Mouse (Mus musculus) lung, postnatal 10 days (tissue): ENCODE data around the gene Gm17387.
A peak's percentile ranks its signal among the peaks of the same experiment; 100 is the strongest.

Experiments
- DNase-seq: peaks from one replicate; pipeline ENCODE4 v3.0.0; 2021

Gm17387 gene

GRCm38 (mm10) chr7:141028831-141029230 is at the start of gene Gm17387:
TSS of gene Gm17387 (plus strand) at chr7:141029131.
- DNase-seq: no peak

GRCm38 (mm10) chr7:140981704-140982103 is 47.2 kb upstream of the Gm17387 start:
- DNase-seq: no peak

DNA sequence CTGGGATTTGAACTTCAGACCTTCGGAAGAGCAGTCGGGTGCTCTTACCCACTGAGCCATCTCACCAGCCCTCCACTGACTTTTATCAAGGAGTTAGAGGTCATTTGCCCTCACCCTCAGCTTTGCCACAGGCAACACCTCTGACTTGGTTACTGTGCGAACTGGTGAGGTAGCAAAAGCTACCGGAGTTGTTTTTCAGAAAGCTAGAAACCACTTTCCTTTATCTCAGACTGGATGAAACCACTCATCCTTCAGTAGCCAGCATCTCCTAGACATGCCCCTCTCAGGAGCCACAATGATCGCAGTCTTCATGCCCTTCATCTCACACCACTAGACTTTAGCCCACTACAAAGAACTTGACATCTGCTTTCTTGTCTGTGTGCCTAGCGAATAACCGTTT is 46.0 kb upstream of the Gm17387 start:
- DNase-seq: no peak

DNA sequence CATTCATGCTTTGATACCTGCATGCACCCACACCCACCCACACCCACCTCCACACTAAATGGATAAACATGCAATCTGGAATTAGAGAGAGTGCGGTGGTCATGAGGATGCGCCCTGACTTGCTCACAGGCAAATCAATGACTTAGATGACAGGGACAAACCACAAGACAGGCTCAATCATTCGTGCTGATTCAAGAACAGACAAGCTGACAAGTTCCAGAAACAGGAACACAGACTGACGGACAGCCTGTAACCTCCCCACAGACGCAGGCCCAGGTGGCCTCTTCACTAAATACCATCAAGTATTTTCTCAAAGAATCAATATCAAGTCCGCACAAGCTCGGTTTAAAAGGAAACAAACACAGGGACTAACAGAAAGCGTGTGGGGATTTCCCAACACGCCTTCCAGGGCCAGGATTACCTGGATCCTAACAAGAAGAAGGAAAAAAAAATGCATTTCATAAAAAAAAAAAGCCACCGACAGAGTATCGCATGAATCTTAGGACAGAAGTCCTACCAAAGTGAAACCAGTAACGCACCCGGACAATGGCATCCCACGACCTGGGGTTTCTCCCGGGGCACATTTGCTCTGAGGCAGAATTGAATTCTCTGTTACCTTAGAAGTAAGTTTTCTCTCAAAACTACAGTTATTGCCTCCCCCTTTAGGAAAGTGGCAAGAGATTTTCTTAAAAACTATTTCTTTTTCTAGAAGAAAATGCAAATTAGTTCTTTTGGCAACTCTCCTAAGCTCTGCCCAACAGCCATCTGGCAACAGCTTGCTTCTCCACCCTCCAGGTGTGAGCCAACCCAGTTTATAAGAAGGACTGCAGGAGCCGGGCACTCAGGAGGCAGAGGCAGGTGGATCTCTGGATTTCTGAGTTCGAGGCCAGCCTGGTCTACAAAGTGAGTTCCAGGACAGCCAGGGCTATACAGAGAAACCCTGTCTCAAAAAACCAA is 41.5 kb upstream of the Gm17387 start:
- no peak for DNase-seq

- no peak for DNase-seq
Observed at GRCm38 (mm10) chr7:140989022-140989421, 39.9 kb upstream of the Gm17387 start.

DNA sequence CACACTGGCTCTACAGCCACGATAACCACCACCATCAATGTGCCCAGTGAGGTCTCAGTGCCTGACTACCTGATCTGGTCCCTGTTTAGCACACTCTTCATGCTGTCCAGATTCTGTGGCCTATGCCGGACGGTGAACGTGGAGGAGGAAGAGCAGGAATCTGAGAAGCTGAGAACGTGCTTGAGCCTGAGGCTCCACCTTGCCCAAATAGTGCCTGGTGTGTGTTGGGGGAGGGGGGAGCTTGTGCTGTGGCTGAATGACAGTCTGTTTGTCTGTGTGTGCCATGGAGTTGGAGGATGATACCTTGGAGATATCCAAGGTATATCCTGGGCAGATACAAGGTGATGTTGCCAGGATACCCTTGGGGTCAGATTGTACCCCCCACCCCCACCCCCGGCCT is 38.7 kb upstream of the Gm17387 start:
- DNase-seq: no peak

GRCm38 (mm10) chr7:140990622-140991021 is 38.3 kb upstream of the Gm17387 start:
- no peak for DNase-seq

DNA sequence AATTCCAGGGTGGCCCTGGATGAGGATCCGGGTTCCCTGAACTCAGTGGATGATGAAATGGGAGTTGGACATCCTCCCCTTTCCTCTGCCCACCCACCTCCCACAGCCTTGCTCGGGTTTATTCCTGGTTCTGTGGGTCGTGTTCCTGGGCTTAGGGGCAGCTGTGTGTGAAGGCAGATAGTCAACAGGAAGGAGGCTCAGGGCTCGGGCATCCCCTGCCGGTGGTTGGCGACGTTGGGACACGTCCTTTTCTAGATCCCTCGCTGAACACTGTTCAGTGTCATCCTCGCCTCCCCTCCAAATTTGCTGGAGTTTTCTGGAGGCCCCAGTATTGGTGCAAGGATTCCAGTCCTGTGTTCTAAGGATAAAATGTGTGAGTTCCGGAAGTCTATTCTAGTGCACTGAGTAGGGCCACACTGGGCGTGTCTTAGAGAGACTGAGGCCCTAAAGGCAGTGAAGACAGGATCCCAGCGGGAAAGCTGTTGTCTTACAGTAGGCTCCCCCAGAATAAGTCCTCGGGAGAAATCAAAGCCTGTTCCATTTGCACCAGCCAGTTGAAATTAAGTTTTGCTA is 37.7 kb upstream of the Gm17387 start:
- no peak for DNase-seq

GRCm38 (mm10) chr7:140997817-140998216 is 31.1 kb upstream of the Gm17387 start:
- no peak for DNase-seq

DNA sequence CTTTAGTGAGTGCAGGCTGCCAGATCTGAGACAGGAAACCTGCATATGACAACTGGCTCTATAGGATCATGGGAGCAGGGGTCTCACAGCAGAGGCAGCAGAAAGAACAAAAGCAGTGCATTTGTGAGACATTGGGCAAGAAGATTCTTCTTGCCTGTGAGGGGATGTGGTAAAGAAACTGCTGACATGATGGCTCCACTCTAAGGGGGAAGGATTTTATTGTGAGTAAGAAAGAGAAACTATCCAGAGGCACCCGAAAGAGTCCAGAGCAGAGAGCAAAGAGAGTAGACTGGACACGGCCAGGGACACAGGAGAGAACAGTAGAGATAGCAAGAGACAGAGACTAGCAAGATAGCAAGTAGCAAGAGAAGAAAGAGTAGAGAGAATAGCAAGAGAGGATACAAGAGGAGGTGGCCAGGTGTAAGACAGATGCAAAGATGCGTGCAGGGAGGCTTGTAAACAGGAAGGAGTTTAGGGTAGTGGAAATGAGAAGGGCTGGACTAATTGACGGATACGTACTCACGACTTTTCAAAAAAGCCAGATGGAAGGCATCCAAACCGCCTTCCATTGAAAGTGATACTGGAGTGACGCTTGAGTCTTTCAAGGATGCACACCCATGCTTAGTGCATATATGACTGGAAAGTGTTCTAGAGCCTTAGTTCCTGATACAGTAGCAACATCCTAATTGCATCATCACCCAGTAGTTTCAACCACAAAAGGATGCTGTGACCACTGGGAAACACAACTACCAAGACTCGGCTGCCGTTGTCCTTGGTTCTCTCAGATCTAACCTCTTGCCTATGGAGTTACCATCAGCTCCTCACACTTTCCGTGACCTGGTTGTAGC is 29.9 kb upstream of the Gm17387 start:
- DNase-seq: no peak

DNA sequence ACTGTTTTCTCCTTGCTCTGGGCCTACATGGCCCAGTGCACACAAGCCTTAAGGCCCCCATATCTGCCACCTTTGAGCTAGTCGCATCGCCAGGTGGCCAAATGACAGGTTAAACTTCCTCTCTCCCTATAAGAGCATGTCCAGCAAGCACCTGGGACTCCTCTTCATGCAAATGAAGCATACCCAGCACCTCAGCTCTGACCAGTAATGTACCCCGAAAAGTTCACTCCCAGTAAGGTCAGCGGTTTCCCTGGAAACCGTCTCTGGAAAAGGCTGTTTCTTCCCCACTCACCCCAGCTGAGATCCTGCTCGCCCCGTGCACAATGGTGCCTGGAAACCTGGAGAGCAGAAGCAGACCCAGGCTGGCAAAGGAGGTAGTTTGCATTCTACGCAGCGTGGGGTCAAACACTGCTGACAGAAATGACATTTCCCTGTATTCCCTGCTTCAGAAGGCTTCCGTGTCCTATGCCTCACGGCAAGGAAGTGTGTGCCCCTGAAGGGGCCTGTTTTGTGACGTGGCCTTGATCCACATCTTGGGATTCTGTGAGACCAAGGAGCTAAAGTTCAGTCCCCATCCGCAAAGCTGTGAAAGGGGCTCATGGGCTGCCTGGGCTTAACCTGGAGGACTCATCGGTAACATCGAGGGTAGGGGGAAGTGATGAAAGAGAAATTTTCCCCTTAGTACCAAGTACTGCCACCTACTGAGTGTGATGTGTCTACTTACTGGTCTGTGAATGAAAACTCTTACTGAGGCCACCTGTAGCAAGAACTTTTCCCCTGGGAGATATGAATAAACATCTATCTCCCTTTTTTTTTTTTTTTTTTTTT is 27.8 kb upstream of the Gm17387 start:
- no peak for DNase-seq

GRCm38 (mm10) chr7:141003248-141004010 is 25.5 kb upstream of the Gm17387 start:
- no peak for DNase-seq

DNA sequence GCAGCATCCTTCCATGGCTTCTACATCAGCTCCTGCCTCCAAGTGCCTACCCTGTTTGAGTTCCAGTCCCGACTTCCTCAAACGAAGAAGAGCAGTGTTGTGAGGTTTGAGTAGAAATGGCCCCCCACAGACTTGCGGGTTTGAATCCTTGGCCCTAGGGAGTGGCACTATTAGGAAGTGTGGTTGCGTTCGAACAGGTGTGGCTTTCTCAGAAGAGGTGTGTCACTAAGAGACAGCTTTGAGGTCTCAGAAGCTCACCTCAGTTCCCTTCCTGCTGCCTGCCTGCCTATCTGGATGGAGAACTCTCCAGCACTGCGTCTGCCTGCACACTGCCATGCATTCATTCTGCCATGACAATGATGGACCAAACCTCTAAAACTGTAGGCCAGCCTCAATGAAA is 22.5 kb upstream of the Gm17387 start:
- DNase-seq: no peak

DNA sequence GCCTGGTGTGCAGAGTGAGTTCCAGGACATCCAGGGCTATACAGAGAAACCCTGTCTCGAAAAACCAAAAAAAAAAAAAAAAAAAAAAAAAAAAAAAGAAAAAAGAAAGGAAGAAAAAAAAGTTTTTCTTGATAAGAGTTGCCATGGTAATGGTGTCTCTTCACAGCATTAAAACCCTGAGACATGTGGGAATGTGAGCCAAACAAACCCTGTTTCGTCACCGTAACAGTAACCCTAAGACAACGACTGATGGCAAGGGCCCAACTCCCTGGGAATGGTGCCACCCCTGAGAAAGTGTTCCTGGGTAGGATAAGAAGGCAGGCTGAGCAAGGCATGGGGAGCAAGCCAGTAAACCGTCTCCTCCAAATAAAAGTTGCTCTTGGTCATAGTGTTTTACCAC is 22.0 kb upstream of the Gm17387 start:
- peak; percentile 59 for DNase-seq

GRCm38 (mm10) chr7:141008312-141008761 is 20.6 kb upstream of the Gm17387 start:
- peak; percentile 65 for DNase-seq

GRCm38 (mm10) chr7:141008938-141009660 is 19.8 kb upstream of the Gm17387 start:
- peak; percentile 94 for DNase-seq

DNA sequence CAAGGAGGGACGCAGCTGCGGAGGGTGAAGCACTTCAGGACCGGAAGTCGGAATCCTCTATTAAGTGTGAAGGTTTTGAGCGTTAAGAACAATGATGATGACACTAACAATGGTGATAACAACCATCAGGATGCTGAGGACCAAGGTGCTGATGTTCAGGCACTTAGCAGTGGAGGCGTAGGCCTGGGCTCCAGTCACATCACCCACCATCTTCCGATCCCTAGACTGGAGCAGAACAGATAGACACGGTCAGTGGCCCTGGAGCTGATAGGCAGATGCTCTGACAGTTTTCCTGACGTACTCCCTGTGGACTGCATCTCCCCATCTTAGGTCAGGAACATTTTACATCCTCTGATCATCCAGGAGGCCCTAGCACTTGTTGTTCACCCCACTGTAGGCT is 19.3 kb upstream of the Gm17387 start:
- no peak for DNase-seq

DNA sequence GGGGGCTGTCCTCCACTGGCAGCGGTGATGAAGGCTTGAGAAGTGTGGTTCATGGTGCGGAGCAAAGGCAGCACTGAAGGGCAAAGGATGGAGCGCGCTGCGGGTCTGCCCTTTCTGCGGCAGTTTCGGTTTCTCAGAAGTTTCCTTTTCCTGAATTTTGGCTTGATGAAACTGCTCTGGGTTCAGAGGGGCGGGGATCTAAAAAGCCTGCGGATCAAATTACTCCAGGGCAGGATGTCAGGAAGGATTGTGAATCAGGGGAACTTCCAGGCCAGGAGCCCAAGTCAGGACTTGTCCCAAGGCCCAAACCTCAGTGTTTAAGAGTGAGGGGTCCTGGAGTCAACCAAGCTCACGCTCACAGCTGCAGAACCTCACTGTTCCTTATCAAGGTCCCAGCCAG is 18.3 kb upstream of the Gm17387 start, which contains the start of gene Ifitm3:
TSS of gene Ifitm3 (minus strand) at position 178 of the 400 bp plus-strand sequence.
- DNase-seq: peak; percentile 80

GRCm38 (mm10) chr7:141011238-141011770 is 17.6 kb upstream of the Gm17387 start:
- no peak for DNase-seq
